In genomic region chr5:111115519-111116350, GRCm38 (mm10) we compare ENCODE assay signal across 8 mouse cellular contexts.
DNase-seq lines count a peak whose midpoint lies in the region.
"Had no signal": no experiment of that assay in that cellular context is flagged by ENCODE, and none has a peak within 500 bp of the region (broad histone marks: within the 10 kb centered on the region; RNA-seq: fewer than 3 reads in every experiment).

No protein-coding gene starts in this region.

- H3K36me3 ChIP-seq in heart, embryonic 10.5 days = 0 out of 2 replicates have a peak, but pooled peaks cover 5% of the 10 kb centered on the region

- H3K27ac ChIP-seq in heart, embryonic 10.5 days = 0 out of 2 replicates have a peak overlapping the region, but pooled peaks have one; percentile 47

- peak; percentile 59 for DNase-seq in CD4-positive, CD25-positive, alpha-beta regulatory T cell, adult 2 months (ENCODE audit: low read depth, low spot score)
- DNase-seq in NIH3T3 (ENCODE audit: low read depth) = peak; percentile 53
- no peak for DNase-seq in heart, embryonic 10.5 days (ENCODE audit: low spot score)
- peak; percentile 59 to 82 for DNase-seq in kidney, postnatal 36 days
- DNase-seq in spleen, postnatal 10 days (ENCODE audit: low spot score in 2 of 2) = peak; percentile 17 to 69
- DNase-seq in testis, postnatal 14 days (ENCODE audit: low spot score) = no peak
- DNase-seq in adrenal gland, postnatal 4 days (ENCODE audit: low spot score in 2 of 2) = no peak

- 53% methylated on average over 15 of the region's 15 CpGs for WGBS in heart, embryonic 10.5 days

- H3K9me3 ChIP-seq in heart, embryonic 10.5 days = no peaks in the 10 kb centered on the region

- peaks cover 34% of the 10 kb centered on the region for H3K27me3 ChIP-seq in heart, embryonic 10.5 days (ENCODE audit: insufficient read depth, poor library complexity, severe bottlenecking)

- no peak overlapping the region for H3K4me3 ChIP-seq in heart, embryonic 10.5 days
- H3K4me3 ChIP-seq: erythroblast, embryonic 14.5 days had no signal

- peaks cover 39% of the 10 kb centered on the region for H3K4me1 ChIP-seq in heart, embryonic 10.5 days

Comparison
In these comparisons a context has a peak if more than half of its experiments do, and no peak if none do; other contexts are left out.
1. DNase-seq: peak in CD4-positive, CD25-positive, alpha-beta regulatory T cell, adult 2 months (single experiment), NIH3T3 (single experiment), kidney, postnatal 36 days (2 of 2) and spleen, postnatal 10 days (2 of 2); none in heart, embryonic 10.5 days (single experiment), testis, postnatal 14 days (single experiment) and adrenal gland, postnatal 4 days (0 of 2).